Mouse (Mus musculus): Measurements from ENCODE around the gene Ttl. TPM values are rescaled to one million over a fixed set of nuclear protein-coding genes. Genes with fewer than 3 reads are reported as not detected.

The Ttl gene
- polyA plus RNA-seq, 1 experiment: 6.4 TPM

- DNase-seq: no peak
- H3K27ac ChIP-seq (ENCODE audit: control insufficient read depth, insufficient read depth, low read length): no peak overlapping the region
- TF ChIP-seq POLR2A (IDR thresholded peaks at IDR 0.05; ENCODE audit: control insufficient read depth, extremely low read depth, insufficient read depth, low read length, poor library complexity): no peak
- TF ChIP-seq CTCF (IDR thresholded peaks at IDR 0.05; ENCODE audit: borderline replicate concordance, control insufficient read depth, extremely low read depth, insufficient read depth, low read length, poor library complexity): no peak
These were observed 28.4 kb downstream of the Ttl start for GRCm38 (mm10) chr2:129093926-129094724.

GRCm38 (mm10) chr2:129100784-129101310, 35.1 kb downstream of the Ttl start, which contains the start of gene Polr1b:
Gene Polr1b, plus strand, starts transcription at chr2:129100995.
- H3K4me1 ChIP-seq (replicated peaks; ENCODE audit: control insufficient read depth, insufficient read depth, low read length): peaks cover 4% of the 10 kb centered on the region
- no peak within 1 kb of the TSS for H3K27ac ChIP-seq (ENCODE audit: control insufficient read depth, insufficient read depth, low read length)

More at GRCm38 (mm10) chr2:129093926-129094724, 28.4 kb downstream of the Ttl start:
- no peaks in the 10 kb centered on the region for H3K4me1 ChIP-seq (replicated peaks; ENCODE audit: control insufficient read depth, insufficient read depth, low read length)
- H3K27me3 ChIP-seq (ENCODE audit: control insufficient read depth, insufficient read depth, low read length): no peaks in the 10 kb centered on the region
- no peak overlapping the region for H3K4me3 ChIP-seq (ENCODE audit: control insufficient read depth, insufficient read depth, low read length)
- whole genome bisulfite sequencing: 96% methylated on average over 18 of the region's 18 CpGs
- no peaks in the 10 kb centered on the region for H3K36me3 ChIP-seq (ENCODE audit: control insufficient read depth, insufficient read depth, low read length)

DNA sequence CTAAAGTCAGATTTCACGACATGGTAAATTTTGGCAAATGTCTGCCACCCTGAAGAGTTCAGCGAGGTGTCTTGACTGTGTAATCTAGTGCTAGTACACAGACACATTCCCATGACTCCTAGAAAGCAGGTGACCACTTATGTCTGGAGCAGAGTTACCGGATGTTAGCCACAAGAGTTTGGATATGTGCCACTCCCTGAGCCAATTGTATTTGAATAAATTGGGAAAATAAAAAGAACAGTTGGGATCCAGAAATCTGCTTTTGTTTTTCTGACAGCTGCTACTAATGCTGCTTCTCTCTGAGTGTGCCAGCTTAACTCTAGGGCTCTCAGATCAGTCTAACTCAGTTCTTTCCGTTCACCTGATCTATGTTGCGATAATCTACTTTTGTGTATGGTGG, 47.2 kb downstream of the Ttl start:
- Histone ChIP-seq H3K36me3 (ENCODE audit: control insufficient read depth, insufficient read depth, low read length) (peaks cover 13% of the 10 kb centered on the region), H3K27ac (ENCODE audit: control insufficient read depth, insufficient read depth, low read length) (no peak overlapping the region), H3K27me3 (ENCODE audit: control insufficient read depth, insufficient read depth, low read length) (no peaks in the 10 kb centered on the region), H3K4me1 (replicated peaks; ENCODE audit: control insufficient read depth, insufficient read depth, low read length) (no peaks in the 10 kb centered on the region), H3K4me3 (ENCODE audit: control insufficient read depth, insufficient read depth, low read length) (no peak overlapping the region)
- no peak for DNase-seq
- TF ChIP-seq CTCF (IDR thresholded peaks at IDR 0.05; ENCODE audit: borderline replicate concordance, control insufficient read depth, extremely low read depth, insufficient read depth, low read length, poor library complexity) (no peak), POLR2A (IDR thresholded peaks at IDR 0.05; ENCODE audit: control insufficient read depth, extremely low read depth, insufficient read depth, low read length, poor library complexity) (no peak)
- WGBS: 96% methylated on average over 5 of the region's 5 CpGs

More at GRCm38 (mm10) chr2:129100784-129101310, 35.1 kb downstream of the Ttl start, which contains the start of gene Polr1b:
- WGBS: under 1% methylated on average over 35 of the region's 35 CpGs
- Histone ChIP-seq H3K27me3 (ENCODE audit: control insufficient read depth, insufficient read depth, low read length) (no peaks in the 10 kb centered on the region), H3K36me3 (ENCODE audit: control insufficient read depth, insufficient read depth, low read length) (0 out of 2 replicates have a peak, but pooled peaks cover 3% of the 10 kb centered on the region), H3K4me3 (ENCODE audit: control insufficient read depth, insufficient read depth, low read length) (peak within 1 kb of the TSS; percentile 98)
- TF ChIP-seq CTCF (IDR thresholded peaks at IDR 0.05; ENCODE audit: borderline replicate concordance, control insufficient read depth, extremely low read depth, insufficient read depth, low read length, poor library complexity) (peak; percentile 50; the same call in 1 of the 2 replicates), POLR2A (IDR thresholded peaks at IDR 0.05; ENCODE audit: control insufficient read depth, extremely low read depth, insufficient read depth, low read length, poor library complexity) (no peak)
- peak; percentile 87 for DNase-seq

GRCm38 (mm10) chr2:129115706-129116367, 50.1 kb downstream of the Ttl start:
- Histone ChIP-seq H3K4me1 (replicated peaks; ENCODE audit: control insufficient read depth, insufficient read depth, low read length) (no peaks in the 10 kb centered on the region), H3K27me3 (ENCODE audit: control insufficient read depth, insufficient read depth, low read length) (no peaks in the 10 kb centered on the region), H3K36me3 (ENCODE audit: control insufficient read depth, insufficient read depth, low read length) (peaks cover 7% of the 10 kb centered on the region), H3K27ac (ENCODE audit: control insufficient read depth, insufficient read depth, low read length) (no peak overlapping the region), H3K4me3 (ENCODE audit: control insufficient read depth, insufficient read depth, low read length) (no peak overlapping the region)
- TF ChIP-seq CTCF (IDR thresholded peaks at IDR 0.05; ENCODE audit: borderline replicate concordance, control insufficient read depth, extremely low read depth, insufficient read depth, low read length, poor library complexity): no peak
- no peak for TF ChIP-seq POLR2A (IDR thresholded peaks at IDR 0.05; ENCODE audit: control insufficient read depth, extremely low read depth, insufficient read depth, low read length, poor library complexity)
- WGBS: 94% methylated on average over 9 of the region's 9 CpGs
- DNase-seq: no peak

DNA sequence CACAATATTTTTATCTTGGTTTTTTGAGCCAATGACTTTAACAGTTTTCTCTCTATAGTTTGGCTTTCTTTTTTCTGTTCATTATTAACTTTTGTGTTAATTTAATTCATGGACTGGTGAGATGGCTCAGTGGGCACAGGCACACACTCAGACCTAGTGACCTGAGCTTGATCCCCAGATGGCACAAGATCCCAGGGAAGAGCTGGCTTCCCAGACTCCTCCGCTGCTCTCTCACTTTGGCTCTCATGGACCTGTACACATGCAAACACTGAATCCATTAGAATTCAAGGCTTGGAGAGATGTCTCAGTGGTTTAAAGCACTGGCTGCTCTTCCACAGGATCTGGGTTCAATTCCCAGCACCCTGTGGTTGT, 50.6 kb downstream of the Ttl start:
- Histone ChIP-seq H3K27ac (ENCODE audit: control insufficient read depth, insufficient read depth, low read length) (no peak overlapping the region), H3K4me3 (ENCODE audit: control insufficient read depth, insufficient read depth, low read length) (no peak overlapping the region), H3K4me1 (replicated peaks; ENCODE audit: control insufficient read depth, insufficient read depth, low read length) (no peaks in the 10 kb centered on the region), H3K27me3 (ENCODE audit: control insufficient read depth, insufficient read depth, low read length) (no peaks in the 10 kb centered on the region), H3K36me3 (ENCODE audit: control insufficient read depth, insufficient read depth, low read length) (peaks cover 7% of the 10 kb centered on the region)
- WGBS: 97% methylated on average over 1 of the region's 1 CpGs
- DNase-seq: no peak
- TF ChIP-seq POLR2A (IDR thresholded peaks at IDR 0.05; ENCODE audit: control insufficient read depth, extremely low read depth, insufficient read depth, low read length, poor library complexity) (no peak), CTCF (IDR thresholded peaks at IDR 0.05; ENCODE audit: borderline replicate concordance, control insufficient read depth, extremely low read depth, insufficient read depth, low read length, poor library complexity) (no peak)

- WGBS: 98% methylated on average over 12 of the region's 12 CpGs
- no peak overlapping the region for H3K4me3 ChIP-seq (ENCODE audit: control insufficient read depth, insufficient read depth, low read length)
- peaks cover 10% of the 10 kb centered on the region for H3K36me3 ChIP-seq (ENCODE audit: control insufficient read depth, insufficient read depth, low read length)
- no peak for TF ChIP-seq CTCF (IDR thresholded peaks at IDR 0.05; ENCODE audit: borderline replicate concordance, control insufficient read depth, extremely low read depth, insufficient read depth, low read length, poor library complexity)
- no peak for TF ChIP-seq POLR2A (IDR thresholded peaks at IDR 0.05; ENCODE audit: control insufficient read depth, extremely low read depth, insufficient read depth, low read length, poor library complexity)
- H3K27me3 ChIP-seq (ENCODE audit: control insufficient read depth, insufficient read depth, low read length): no peaks in the 10 kb centered on the region
- no peak overlapping the region for H3K27ac ChIP-seq (ENCODE audit: control insufficient read depth, insufficient read depth, low read length)
- DNase-seq: no peak
- H3K4me1 ChIP-seq (replicated peaks; ENCODE audit: control insufficient read depth, insufficient read depth, low read length): no peaks in the 10 kb centered on the region
These were observed 52.3 kb downstream of the Ttl start for GRCm38 (mm10) chr2:129118061-129118460.
